In the genomic region with DNA sequence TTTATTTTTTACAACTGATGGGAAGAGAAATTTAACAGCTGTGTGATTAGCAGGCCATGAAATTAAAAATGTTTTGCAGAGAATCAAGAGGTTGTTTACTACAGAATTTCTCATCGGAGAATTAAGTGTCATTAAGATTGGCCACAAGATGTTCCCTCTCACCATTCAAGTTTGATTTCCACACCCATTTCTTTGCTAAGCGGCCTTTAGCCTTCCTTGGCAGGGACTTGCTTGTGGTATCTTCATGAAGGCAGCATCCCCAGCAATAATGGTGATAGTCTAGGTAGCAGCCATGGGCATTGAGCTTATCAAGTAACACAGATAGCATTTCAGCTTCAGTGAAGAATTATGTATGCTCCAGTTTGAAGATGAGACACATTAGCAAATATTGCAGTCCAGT, we compare ENCODE assay signal across 22 mouse cellular contexts.
A peak's percentile ranks its signal among the peaks of the same experiment; 100 is the strongest.
DNase-seq lines count a peak whose midpoint lies in the region; ATAC-seq and TF ChIP-seq lines count a peak whose summit lies in the region.
"Had no signal": no experiment of that assay in that cellular context is flagged by ENCODE, and none has a peak within 500 bp of the region (broad histone marks: within the 10 kb centered on the region; RNA-seq: fewer than 3 reads in every experiment).

No protein-coding gene starts in this region.

- no peak for TF ChIP-seq EP300 in heart, adult 2 months (IDR thresholded peaks at IDR 0.05; ENCODE audit: insufficient read depth, low read depth, low read length)

- no peaks in the 10 kb centered on the region for H3K36me3 ChIP-seq in midbrain, embryonic 11.5 days (ENCODE audit: control insufficient read depth, insufficient read depth, low read length)
- no peaks in the 10 kb centered on the region for H3K36me3 ChIP-seq in midbrain, embryonic 16.5 days (ENCODE audit: control insufficient read depth, insufficient read depth, low read length)
- no peaks in the 10 kb centered on the region for H3K36me3 ChIP-seq in lung, embryonic 16.5 days (ENCODE audit: control insufficient read depth, insufficient read depth, low read length)
- H3K36me3 ChIP-seq in heart, adult 2 months (ENCODE audit: control insufficient read depth, insufficient read depth, low read length): no peaks in the 10 kb centered on the region; the same call in 1 of the 2 replicates
- H3K36me3 ChIP-seq: embryonic facial prominence, embryonic 10.5 days; forebrain, embryonic 10.5 days; heart, embryonic 15.5 days; hindbrain, embryonic 10.5 days had no signal

- H3K4me3 ChIP-seq in midbrain, embryonic 11.5 days (ENCODE audit: low read depth, low read length): no peak overlapping the region
- no peak overlapping the region for H3K4me3 ChIP-seq in midbrain, embryonic 16.5 days (ENCODE audit: low read depth, low read length)
- H3K4me3 ChIP-seq in lung, embryonic 16.5 days (ENCODE audit: low read length): no peak overlapping the region
- no peak overlapping the region for H3K4me3 ChIP-seq in heart, adult 2 months
- H3K4me3 ChIP-seq: embryonic facial prominence, embryonic 10.5 days; forebrain, embryonic 10.5 days; gastrocnemius, adult 2 months; heart, embryonic 15.5 days; hindbrain, embryonic 10.5 days had no signal

- H3K79me2 ChIP-seq in heart, adult 2 months (replicated peaks; ENCODE audit: control insufficient read depth, insufficient read depth, low read length): no peaks in the 10 kb centered on the region; the same call in 1 of the 2 replicates

- ATAC-seq in midbrain, embryonic 11.5 days (ENCODE audit: low FRiP score): no peak
- no peak for ATAC-seq in midbrain, embryonic 16.5 days
- 0 out of 2 replicates have a peak, but pooled peaks have one; percentile 38 for ATAC-seq in lung, embryonic 16.5 days (ENCODE audit: low read depth)
- ATAC-seq: forebrain, embryonic 14.5 days had no signal

- TF ChIP-seq POLR2A in heart, adult 2 months (IDR thresholded peaks at IDR 0.05; ENCODE audit: insufficient read depth, low read depth, low read length): no peak

- no peak overlapping the region for H3K4me2 ChIP-seq in midbrain, embryonic 11.5 days
- H3K4me2 ChIP-seq in midbrain, embryonic 16.5 days (ENCODE audit: low read length): no peak overlapping the region
- no peak overlapping the region for H3K4me2 ChIP-seq in lung, embryonic 16.5 days (ENCODE audit: low read depth, low read length)
- H3K4me2 ChIP-seq: heart, embryonic 11.5 days; heart, embryonic 15.5 days; hindbrain, embryonic 14.5 days had no signal

- TF ChIP-seq CTCF in heart, adult 2 months (IDR thresholded peaks at IDR 0.05): no peak

- no peak overlapping the region for H3K27ac ChIP-seq in midbrain, embryonic 11.5 days (ENCODE audit: low read depth, low read length)
- H3K27ac ChIP-seq in midbrain, embryonic 16.5 days (ENCODE audit: low read length): no peak overlapping the region
- no peak overlapping the region for H3K27ac ChIP-seq in lung, embryonic 16.5 days (ENCODE audit: low read length)
- no peak overlapping the region for H3K27ac ChIP-seq in heart, adult 2 months
- H3K27ac ChIP-seq: embryonic facial prominence, embryonic 10.5 days; forebrain, embryonic 10.5 days; gastrocnemius, adult 2 months; heart, embryonic 15.5 days; hindbrain, embryonic 10.5 days had no signal

- intact Hi-C loops in left cerebral cortex, postnatal 4 days (cut with DNase I): no loop called here
- intact Hi-C loops in heart, adult 2 months (cut with DNase I): no loop called here

- H3K9ac ChIP-seq in midbrain, embryonic 11.5 days (ENCODE audit: low read length): no peak overlapping the region
- H3K9ac ChIP-seq in midbrain, embryonic 16.5 days (ENCODE audit: low read depth, low read length): no peak overlapping the region
- no peak overlapping the region for H3K9ac ChIP-seq in lung, embryonic 16.5 days (ENCODE audit: low read length)
- no peak overlapping the region for H3K9ac ChIP-seq in heart, adult 2 months (ENCODE audit: low read depth, low read length)
- H3K9ac ChIP-seq: heart, embryonic 15.5 days; hindbrain, embryonic 14.5 days had no signal

- H3K27me3 ChIP-seq in midbrain, embryonic 11.5 days (ENCODE audit: control insufficient read depth, insufficient read depth, low read length): no peaks in the 10 kb centered on the region
- H3K27me3 ChIP-seq in midbrain, embryonic 16.5 days (ENCODE audit: control insufficient read depth, insufficient read depth, low read depth, low read length): no peaks in the 10 kb centered on the region
- no peaks in the 10 kb centered on the region for H3K27me3 ChIP-seq in lung, embryonic 16.5 days (ENCODE audit: control insufficient read depth, insufficient read depth, low read depth, low read length)
- no peaks in the 10 kb centered on the region for H3K27me3 ChIP-seq in heart, adult 2 months (ENCODE audit: control insufficient read depth, insufficient read depth, low read length)
- H3K27me3 ChIP-seq: heart, embryonic 15.5 days had no signal

- DNase-seq in midbrain, embryonic 11.5 days (ENCODE audit: low spot score, missing footprints): peak; percentile 6
- DNase-seq in lung, postnatal 10 days: peak; percentile 40
- no peak for DNase-seq in left cerebral cortex, postnatal 4 days
- DNase-seq in heart, adult 2 months: no peak
- DNase-seq: adrenal gland, adult 2 months; adrenal gland, postnatal 25 days; cerebellum, adult 18-20 months; cerebellum, adult 9-11 months; cerebellum, postnatal 36 days; gastrocnemius, adult 2 months; gastrocnemius, postnatal 36 days; heart, adult 18-20 months; heart, postnatal 14 days had no signal

- no peaks in the 10 kb centered on the region for H3K9me3 ChIP-seq in midbrain, embryonic 11.5 days (ENCODE audit: control insufficient read depth, low read length)
- H3K9me3 ChIP-seq in midbrain, embryonic 16.5 days (replicated peaks; ENCODE audit: control insufficient read depth, low read length, poor library complexity, severe bottlenecking): no peaks in the 10 kb centered on the region
- no peaks in the 10 kb centered on the region for H3K9me3 ChIP-seq in lung, embryonic 16.5 days (ENCODE audit: control insufficient read depth, low read length)
- H3K9me3 ChIP-seq: embryonic facial prominence, embryonic 10.5 days; forebrain, embryonic 10.5 days; heart, embryonic 15.5 days; hindbrain, embryonic 10.5 days had no signal

- WGBS in midbrain, embryonic 11.5 days: 87% methylated on average over 2 of the region's 2 CpGs
- 88% methylated on average over 2 of the region's 2 CpGs for WGBS in midbrain, embryonic 16.5 days
- WGBS in lung, embryonic 16.5 days: 72% methylated on average over 2 of the region's 2 CpGs
- WGBS in heart, adult 2 months: 86% methylated on average over 2 of the region's 2 CpGs

- H3K4me1 ChIP-seq in midbrain, embryonic 11.5 days (ENCODE audit: control insufficient read depth, insufficient read depth, low read length): no peaks in the 10 kb centered on the region
- H3K4me1 ChIP-seq in midbrain, embryonic 16.5 days (ENCODE audit: control insufficient read depth, insufficient read depth, low read length): peaks cover 2% of the 10 kb centered on the region
- peaks cover 15% of the 10 kb centered on the region; the same call in 1 of the 2 replicates for H3K4me1 ChIP-seq in lung, embryonic 16.5 days (replicated peaks; ENCODE audit: control insufficient read depth, insufficient read depth, low read length)
- peaks cover 1% of the 10 kb centered on the region; the same call in 1 of the 2 replicates for H3K4me1 ChIP-seq in heart, adult 2 months (ENCODE audit: control insufficient read depth, insufficient read depth, low read length)
- H3K4me1 ChIP-seq: forebrain, embryonic 10.5 days; hindbrain, embryonic 10.5 days had no signal

Comparison
In these comparisons a context has a peak if more than half of its experiments do, and no peak if none do; other contexts are left out.
1. DNase-seq: peak in midbrain, embryonic 11.5 days (single experiment) and lung, postnatal 10 days (single experiment); none in left cerebral cortex, postnatal 4 days (single experiment) and heart, adult 2 months (0 of 2).